Mouse (Mus musculus) layer of hippocampus, adult 2 months (tissue): ENCODE data around the gene Mettl7a1. TPM values are rescaled to one million over a fixed set of nuclear protein-coding genes. Genes with fewer than 3 reads are reported as not detected.
"Not testable (repeated sequence)": the region's sequence is repeated elsewhere in the genome, so short reads cannot be mapped to it uniquely, and the experiment has no call there.

Source experiments
- DNase-seq, 2 experiments: peaks; one replicate each; pipeline ENCODE4 v3.0.0; 2022; ENCODE audit warnings: low spot score in 2 of 2
- H3K27ac ChIP-seq: fragments of 200-600 bp; 2 replicates; pipeline ENCODE4 v1.8.1; 2022
- H3K4me3 ChIP-seq: fragments of 200-600 bp; 2 replicates; pipeline ENCODE4 v1.8.1; 2022; ENCODE audit warnings: mild to moderate bottlenecking
- CTCF ChIP-seq: fragments of 200-600 bp; conservative IDR thresholded peaks from 2 replicates; pipeline ENCODE4 v1.8.1; 2022; ENCODE audit warnings: antibody characterized with exemption, mild to moderate bottlenecking, moderate library complexity
- total RNA-seq, 2 experiments: library from RNA; stranded (reverse); gene quantifications; 2 replicates each; pipeline ENCODE4 v1.2.3; 2021

Gene Mettl7a1
- total RNA-seq, 2 experiments from 2014 or later, result 31.5 to 36.8 TPM

GRCm38 (mm10) chr15:100312346-100312745 is 8.4 kb downstream of the Mettl7a1 start:
- Histone ChIP-seq H3K4me3 (no peak overlapping the region), H3K27ac (no peak overlapping the region)
- no peak for DNase-seq
- no peak for TF ChIP-seq CTCF

DNA sequence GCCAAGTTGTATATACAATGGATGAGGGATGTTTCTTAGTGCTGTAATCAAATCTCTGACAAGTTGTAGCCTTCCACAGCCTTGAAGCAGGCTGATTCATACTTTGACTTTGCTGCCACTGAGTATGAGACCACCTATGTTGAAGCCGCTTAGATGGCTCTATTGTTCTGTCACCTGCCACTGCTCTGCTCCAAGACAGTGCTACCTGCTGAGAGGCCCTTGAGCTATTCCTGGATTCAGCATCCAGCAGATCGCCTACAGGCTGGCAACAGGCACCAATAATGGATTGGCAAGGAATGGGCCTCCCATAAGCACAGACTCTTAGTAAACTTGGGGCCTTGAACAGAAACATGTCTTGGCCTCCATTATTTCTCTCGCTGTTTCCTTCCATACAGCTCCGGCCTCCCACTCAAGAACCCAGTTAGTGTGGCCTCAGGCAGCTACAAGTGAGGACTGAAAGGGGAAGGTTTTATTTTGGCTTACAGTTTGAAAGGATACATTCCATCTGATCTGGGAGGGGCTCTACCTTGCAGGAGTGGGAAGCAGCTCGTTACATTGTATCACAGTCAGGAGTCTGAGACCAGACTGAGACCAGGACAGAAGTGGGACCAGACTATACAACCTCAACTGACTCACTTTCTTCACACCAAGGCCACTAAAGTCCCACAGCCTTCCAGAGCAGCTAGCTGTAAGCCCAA is 10.7 kb downstream of the Mettl7a1 start:
- TF ChIP-seq CTCF, result no peak
- DNase-seq, result no peak
- H3K4me3 ChIP-seq, result no peak overlapping the region
- no peak overlapping the region for H3K27ac ChIP-seq

DNA sequence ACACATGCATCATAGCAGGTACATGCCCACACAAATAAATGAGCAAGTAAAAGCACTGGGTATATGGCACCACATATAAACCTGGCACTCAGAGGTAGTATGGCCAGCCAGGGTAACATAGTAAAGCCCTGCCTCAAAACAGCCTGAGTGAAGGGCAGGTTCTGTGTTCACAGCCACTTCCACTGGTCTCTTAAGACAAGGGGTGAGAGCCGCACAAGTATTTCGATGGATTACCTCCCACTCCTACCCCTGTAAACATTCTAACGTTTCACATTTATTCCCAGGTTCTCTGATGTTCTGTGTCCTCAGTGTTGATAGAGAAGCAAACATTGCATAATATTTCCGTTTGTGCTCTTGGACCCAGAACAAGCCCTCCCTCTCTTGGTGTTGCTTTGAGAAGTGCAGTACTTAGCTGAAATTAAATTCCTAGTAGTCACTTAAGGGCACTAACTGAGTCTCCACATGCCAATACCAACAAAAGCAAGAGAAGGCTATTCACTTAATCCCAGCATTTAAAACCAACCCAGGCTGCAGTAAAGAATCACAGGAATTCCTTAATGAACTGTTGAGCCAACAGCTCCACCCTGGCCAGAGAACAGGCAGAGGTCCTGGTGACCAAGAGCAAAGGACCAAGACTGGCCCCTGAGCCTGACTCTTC is 14.2 kb downstream of the Mettl7a1 start:
- H3K4me3 ChIP-seq, H3K27ac ChIP-seq, DNase-seq: not testable (repeated sequence)

- no peak for TF ChIP-seq CTCF
- no peak for DNase-seq
- H3K4me3 ChIP-seq, result no peak overlapping the region
- no peak overlapping the region for H3K27ac ChIP-seq
Observed at GRCm38 (mm10) chr15:100319884-100320283, 15.9 kb downstream of the Mettl7a1 start.

- no peak overlapping the region for H3K27ac ChIP-seq
- DNase-seq, result no peak
- TF ChIP-seq CTCF, result no peak
- H3K4me3 ChIP-seq, result no peak overlapping the region
Observed at GRCm38 (mm10) chr15:100320295-100320905, 16.5 kb downstream of the Mettl7a1 start.

DNA sequence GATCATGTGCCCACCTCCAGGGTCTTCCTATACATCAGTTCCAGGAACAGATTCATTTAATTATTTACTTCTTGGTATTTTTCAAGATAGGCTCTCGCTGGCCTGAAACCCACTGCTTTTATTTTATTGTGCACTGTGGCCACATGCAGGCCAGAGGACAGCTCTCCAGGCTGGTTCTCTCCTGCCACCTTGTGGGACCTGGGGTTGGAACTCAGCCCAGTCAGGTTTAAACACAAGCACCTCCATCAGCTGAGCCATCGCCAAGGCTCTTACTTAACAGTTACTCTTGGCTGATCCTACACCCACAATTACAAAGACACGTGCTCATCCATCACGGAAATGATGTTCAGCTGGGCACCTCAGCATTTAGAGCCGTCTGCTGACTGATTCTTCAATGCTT is 17.2 kb downstream of the Mettl7a1 start:
- Histone ChIP-seq H3K4me3 (no peak overlapping the region), H3K27ac (no peak overlapping the region)
- TF ChIP-seq CTCF, result peak; percentile 51
- no peak for DNase-seq

GRCm38 (mm10) chr15:100324021-100324591 is 20.2 kb downstream of the Mettl7a1 start:
- Histone ChIP-seq H3K4me3 (no peak overlapping the region), H3K27ac (peak overlapping the region; percentile 72)
- no peak for TF ChIP-seq CTCF
- DNase-seq, result no peak

GRCm38 (mm10) chr15:100325235-100325634 is 21.3 kb downstream of the Mettl7a1 start:
- Histone ChIP-seq H3K27ac (no peak overlapping the region), H3K4me3 (no peak overlapping the region)
- no peak for TF ChIP-seq CTCF
- no peak for DNase-seq

DNA sequence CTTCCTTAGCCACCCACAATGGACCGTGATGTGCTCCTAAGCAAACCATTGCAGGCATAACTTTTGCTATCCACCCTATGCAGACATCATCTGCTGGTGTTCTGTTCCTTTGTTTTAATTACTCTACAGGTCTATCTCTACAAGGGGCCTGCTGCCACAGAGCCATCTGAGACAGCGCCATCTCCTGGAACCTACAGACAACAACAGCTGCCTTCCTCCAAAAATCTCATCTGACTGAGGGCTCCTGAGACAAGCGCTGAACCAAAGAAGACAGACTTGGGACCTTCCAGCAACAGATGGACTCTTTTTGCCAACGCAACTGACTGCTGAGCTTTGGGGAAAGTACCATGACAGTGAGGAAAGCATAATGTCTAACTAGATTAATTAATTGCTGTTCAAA is 24.1 kb downstream of the Mettl7a1 start:
- DNase-seq, H3K27ac ChIP-seq, H3K4me3 ChIP-seq: not testable (repeated sequence)
- peak; percentile 36 for TF ChIP-seq CTCF

DNA sequence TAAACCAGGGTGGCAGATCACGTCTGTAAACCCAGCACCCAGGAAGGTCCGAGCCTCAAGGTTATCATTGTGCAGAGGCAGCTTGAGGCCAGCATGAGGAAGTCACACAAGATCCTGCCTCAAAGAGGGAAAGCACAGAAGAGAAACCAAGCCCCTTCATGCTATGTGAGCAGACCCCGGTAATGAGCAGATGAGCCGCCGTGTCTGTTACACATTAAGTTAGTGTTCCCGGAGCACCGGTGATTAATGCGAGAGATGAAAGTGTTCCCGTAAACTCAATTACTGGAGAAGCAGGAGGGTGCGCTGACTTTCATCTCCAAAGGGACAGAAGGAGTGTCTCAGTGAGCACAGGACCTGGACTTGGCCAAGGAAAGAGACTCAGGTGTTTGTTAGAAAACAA is 25.4 kb downstream of the Mettl7a1 start:
- DNase-seq, H3K4me3 ChIP-seq, H3K27ac ChIP-seq: not testable (repeated sequence)

DNA sequence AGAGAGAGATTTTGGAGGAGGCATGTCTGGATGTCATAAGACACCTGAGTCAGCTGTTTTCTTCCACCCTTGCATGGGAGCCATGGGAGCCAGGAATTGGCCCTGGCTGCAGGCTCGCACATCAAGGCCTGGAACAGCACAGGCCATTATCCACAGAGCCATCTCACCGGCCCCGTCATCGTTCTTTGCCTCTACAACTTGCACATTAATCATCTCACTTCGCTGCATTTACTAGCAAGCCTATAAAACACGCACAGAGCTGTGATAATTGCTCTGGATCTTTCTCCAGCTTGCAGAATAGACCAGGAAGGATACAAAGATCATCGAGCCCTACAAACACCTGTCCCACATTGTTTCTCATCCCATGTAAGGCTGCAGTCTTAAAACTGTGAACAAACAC is 26.8 kb downstream of the Mettl7a1 start:
- no peak overlapping the region for H3K27ac ChIP-seq
- no peak for TF ChIP-seq CTCF
- no peak for DNase-seq
- H3K4me3 ChIP-seq, result no peak overlapping the region

- not testable (repeated sequence) for H3K27ac ChIP-seq, DNase-seq, H3K4me3 ChIP-seq
- peak; percentile 50 for TF ChIP-seq CTCF
Observed at GRCm38 (mm10) chr15:100332077-100332961, 28.4 kb downstream of the Mettl7a1 start.
